8 mouse cellular contexts compared by ENCODE assay signal in genomic region chr19:5475069-5475714, GRCm38 (mm10). TPM values are rescaled to one million over a fixed set of nuclear protein-coding genes. Genes with fewer than 3 reads are reported as not detected.
A peak's percentile ranks its signal among the peaks of the same experiment; 100 is the strongest.
DNase-seq lines count a peak whose midpoint lies in the region; ATAC-seq and TF ChIP-seq lines count a peak whose summit lies in the region.

No protein-coding gene starts in this region.

- WGBS in lung, embryonic 15.5 days: 10% methylated on average over 13 of the region's 13 CpGs
- 22% methylated on average over 13 of the region's 13 CpGs for WGBS in hindbrain, embryonic 13.5 days
- 21% methylated on average over 13 of the region's 13 CpGs for WGBS in midbrain, embryonic 15.5 days

- peak; percentile 27 for ATAC-seq in lung, embryonic 15.5 days (ENCODE audit: borderline replicate concordance, extremely low read depth, low FRiP score, low TSS enrichment)
- ATAC-seq in hindbrain, embryonic 13.5 days (ENCODE audit: low FRiP score): no peak
- ATAC-seq in midbrain, embryonic 15.5 days (replicated peaks): peak; percentile 32; the same call in 1 of the 2 replicates

- peak overlapping the region; percentile 90 for H3K27ac ChIP-seq in lung, embryonic 15.5 days
- H3K27ac ChIP-seq in cortical plate, adult 2 months (ENCODE audit: insufficient read depth, low read length): peak overlapping the region; percentile 15; the same call in 1 of the 2 replicates
- H3K27ac ChIP-seq in hindbrain, embryonic 13.5 days: peak overlapping the region; percentile 69
- peak overlapping the region; percentile 53 for H3K27ac ChIP-seq in midbrain, embryonic 15.5 days

- no peak for DNase-seq in lung, postnatal 14 days
- DNase-seq in right cerebral cortex, adult 2 months (ENCODE audit: low spot score in 2 of 2): no peak
- DNase-seq in frontal cortex, adult 2 months (ENCODE audit: extremely low spot score in 1 of 2, low spot score in 1 of 2): no peak
- DNase-seq in left cerebral cortex, adult 18-20 months (ENCODE audit: low spot score in 2 of 2): no peak

- H3K4me1 ChIP-seq in lung, embryonic 15.5 days: peaks cover 20% of the 10 kb centered on the region
- H3K4me1 ChIP-seq in cortical plate, adult 2 months (ENCODE audit: control insufficient read depth, insufficient read depth, low read length): peaks cover 3% of the 10 kb centered on the region; the same call in 1 of the 2 replicates
- H3K4me1 ChIP-seq in hindbrain, embryonic 13.5 days (replicated peaks): peaks cover 28% of the 10 kb centered on the region
- H3K4me1 ChIP-seq in midbrain, embryonic 15.5 days: peaks cover 23% of the 10 kb centered on the region

- peaks cover 27% of the 10 kb centered on the region for H3K36me3 ChIP-seq in lung, embryonic 15.5 days
- H3K36me3 ChIP-seq in hindbrain, embryonic 13.5 days: peaks cover 25% of the 10 kb centered on the region
- no peaks in the 10 kb centered on the region for H3K36me3 ChIP-seq in midbrain, embryonic 15.5 days (replicated peaks)

- peak overlapping the region; percentile 83 for H3K4me2 ChIP-seq in lung, embryonic 15.5 days
- peak overlapping the region; percentile 95 for H3K4me2 ChIP-seq in hindbrain, embryonic 13.5 days
- peak overlapping the region; percentile 87 for H3K4me2 ChIP-seq in midbrain, embryonic 15.5 days

- no peak for TF ChIP-seq POLR2A in cortical plate, adult 2 months (IDR thresholded peaks at IDR 0.05; ENCODE audit: extremely low read depth, insufficient read depth, low read length)

- no peaks in the 10 kb centered on the region for H3K9me3 ChIP-seq in lung, embryonic 15.5 days
- no peaks in the 10 kb centered on the region for H3K9me3 ChIP-seq in hindbrain, embryonic 13.5 days
- H3K9me3 ChIP-seq in midbrain, embryonic 15.5 days: no peaks in the 10 kb centered on the region

- no peaks in the 10 kb centered on the region for H3K27me3 ChIP-seq in lung, embryonic 15.5 days
- H3K27me3 ChIP-seq in hindbrain, embryonic 13.5 days: no peaks in the 10 kb centered on the region
- H3K27me3 ChIP-seq in midbrain, embryonic 15.5 days (replicated peaks): no peaks in the 10 kb centered on the region

- peak overlapping the region; percentile 56 for H3K4me3 ChIP-seq in lung, embryonic 15.5 days
- H3K4me3 ChIP-seq in cortical plate, adult 2 months (ENCODE audit: insufficient read depth, low read length): peak overlapping the region; percentile 35
- H3K4me3 ChIP-seq in hindbrain, embryonic 13.5 days: peak overlapping the region; percentile 58
- H3K4me3 ChIP-seq in midbrain, embryonic 15.5 days: peak overlapping the region; percentile 51

- no peak for TF ChIP-seq CTCF in cortical plate, adult 2 months (IDR thresholded peaks at IDR 0.05; ENCODE audit: extremely low read depth, insufficient read depth, low read length)

- H3K9ac ChIP-seq in lung, embryonic 15.5 days: peak overlapping the region; percentile 67
- peak overlapping the region; percentile 86 for H3K9ac ChIP-seq in hindbrain, embryonic 13.5 days
- H3K9ac ChIP-seq in midbrain, embryonic 15.5 days: peak overlapping the region; percentile 51

RNA-seq across cellular contexts. Expression of gene Efemp2, which starts 1.4 kb away (rescaled TPM):
- polyA plus RNA-seq in lung, embryonic 15.5 days (2015; fragmentation: Nextera tagmentation; extraction: Ambion mirVana): 198 and 208 TPM in 2 replicates
- 24.5 and 27.1 TPM in 2 replicates for polyA plus RNA-seq in cortical plate, adult 2 months (2012; rRNA removed)
- 45.6 and 48.7 TPM in 2 replicates for polyA plus RNA-seq in hindbrain, embryonic 13.5 days (2015; fragmentation: Nextera tagmentation; extraction: Ambion mirVana)
- polyA plus RNA-seq in midbrain, embryonic 15.5 days (2015; fragmentation: Nextera tagmentation; extraction: Ambion mirVana): 41.3 and 45.9 TPM in 2 replicates
- 36.5 and 37.4 TPM in 2 replicates for polyA plus RNA-seq in frontal cortex, adult 2 months (2012; rRNA removed)
- 10 to 100 TPM; 12.9 to 15.9 TPM for total RNA-seq in left cerebral cortex, adult 18-20 months (2021)

RNA-seq across cellular contexts. Expression of gene Ctsw, which starts 6.9 kb away (rescaled TPM):
- 1.9 and 3.3 TPM in 2 replicates for polyA plus RNA-seq in lung, embryonic 15.5 days (2015; fragmentation: Nextera tagmentation; extraction: Ambion mirVana)
- 0.27 and 0.53 TPM in 2 replicates for polyA plus RNA-seq in cortical plate, adult 2 months (2012; rRNA removed)
- 5.0 and 5.8 TPM in 2 replicates for polyA plus RNA-seq in hindbrain, embryonic 13.5 days (2015; fragmentation: Nextera tagmentation; extraction: Ambion mirVana)
- polyA plus RNA-seq in midbrain, embryonic 15.5 days (2015; fragmentation: Nextera tagmentation; extraction: Ambion mirVana): 5.4 and 6.5 TPM in 2 replicates
- 0.38 and 0.40 TPM in 2 replicates for polyA plus RNA-seq in frontal cortex, adult 2 months (2012; rRNA removed)
- under 1 TPM; 0.33 to 0.61 TPM for total RNA-seq in left cerebral cortex, adult 18-20 months (2021)

RNA-seq across cellular contexts. Expression of gene Mus81, which starts 13.0 kb away (rescaled TPM):
- 40.2 and 43.9 TPM in 2 replicates for polyA plus RNA-seq in lung, embryonic 15.5 days (2015; fragmentation: Nextera tagmentation; extraction: Ambion mirVana)
- 38.6 and 39.5 TPM in 2 replicates for polyA plus RNA-seq in cortical plate, adult 2 months (2012; rRNA removed)
- 42.6 and 49.7 TPM in 2 replicates for polyA plus RNA-seq in hindbrain, embryonic 13.5 days (2015; fragmentation: Nextera tagmentation; extraction: Ambion mirVana)
- 54.3 and 60.2 TPM in 2 replicates for polyA plus RNA-seq in midbrain, embryonic 15.5 days (2015; fragmentation: Nextera tagmentation; extraction: Ambion mirVana)
- polyA plus RNA-seq in frontal cortex, adult 2 months (2012; rRNA removed): 42.4 TPM in 2 replicates
- 10 to 100 TPM; 28.0 to 33.9 TPM for total RNA-seq in left cerebral cortex, adult 18-20 months (2021)

RNA-seq across cellular contexts. Expression of gene Fibp, which starts 14.8 kb away (rescaled TPM):
- polyA plus RNA-seq in lung, embryonic 15.5 days (2015; fragmentation: Nextera tagmentation; extraction: Ambion mirVana): 101 and 117 TPM in 2 replicates
- 129 and 131 TPM in 2 replicates for polyA plus RNA-seq in cortical plate, adult 2 months (2012; rRNA removed)
- 169 and 179 TPM in 2 replicates for polyA plus RNA-seq in hindbrain, embryonic 13.5 days (2015; fragmentation: Nextera tagmentation; extraction: Ambion mirVana)
- 180 and 185 TPM in 2 replicates for polyA plus RNA-seq in midbrain, embryonic 15.5 days (2015; fragmentation: Nextera tagmentation; extraction: Ambion mirVana)
- 130 and 142 TPM in 2 replicates for polyA plus RNA-seq in frontal cortex, adult 2 months (2012; rRNA removed)
- 10 to 100 TPM; 91.2 to 98.9 TPM for total RNA-seq in left cerebral cortex, adult 18-20 months (2021)

RNA-seq across cellular contexts. Expression of gene Cfl1, which starts 15.1 kb away (rescaled TPM):
- polyA plus RNA-seq in lung, embryonic 15.5 days (2015; fragmentation: Nextera tagmentation; extraction: Ambion mirVana): 2,855 and 2,978 TPM in 2 replicates
- 1,356 and 1,455 TPM in 2 replicates for polyA plus RNA-seq in cortical plate, adult 2 months (2012; rRNA removed)
- 3,676 and 3,692 TPM in 2 replicates for polyA plus RNA-seq in hindbrain, embryonic 13.5 days (2015; fragmentation: Nextera tagmentation; extraction: Ambion mirVana)
- 3,624 and 3,631 TPM in 2 replicates for polyA plus RNA-seq in midbrain, embryonic 15.5 days (2015; fragmentation: Nextera tagmentation; extraction: Ambion mirVana)
- 1,335 and 1,444 TPM in 2 replicates for polyA plus RNA-seq in frontal cortex, adult 2 months (2012; rRNA removed)
- 1,000 to 10,000 TPM; 1,316 to 1,327 TPM for total RNA-seq in left cerebral cortex, adult 18-20 months (2021)

Comparison
In these comparisons a context has a peak if more than half of its experiments do, and no peak if none do; other contexts are left out.
1. H3K27ac ChIP-seq: peak in every context shown above with its lines; median percentile 90 in lung, embryonic 15.5 days; 69 in hindbrain, embryonic 13.5 days; 53 in midbrain, embryonic 15.5 days; 15 in cortical plate, adult 2 months.